Mouse (Mus musculus) liver, embryonic 16.5 days (tissue): ENCODE results near the gene Fbxw4. TPM values are rescaled to one million over a fixed set of nuclear protein-coding genes. Genes with fewer than 3 reads are reported as not detected.
"Not testable (repeated sequence)": the region's sequence is repeated elsewhere in the genome, so short reads cannot be mapped to it uniquely, and the experiment has no call there.

Source experiments
- ATAC-seq: fragments of 200-750 bp; cut with Nextera tagmentation; 2 replicates; pipeline ENCODE4 v1.8.0; 2017; ENCODE audit warnings: low read depth, mild to moderate bottlenecking, moderate number of reproducible peaks, moderate library complexity
- H3K27ac ChIP-seq: fragments of 300-500 bp; sonication (generic); 2 replicates; pipeline ENCODE4 v1.5.1; 2014; ENCODE audit warnings: mild to moderate bottlenecking, low read length
- H3K27me3 ChIP-seq: fragments of 300-500 bp; sonication (generic); 2 replicates; pipeline ENCODE4 v1.6.1; 2014; ENCODE audit warnings: low read depth, low read length, mixed read lengths; ENCODE audit not compliant: control insufficient read depth, insufficient read depth
- H3K36me3 ChIP-seq: fragments of 300-500 bp; sonication (generic); 2 replicates; pipeline ENCODE4 v1.6.1; 2014; ENCODE audit warnings: mild to moderate bottlenecking; ENCODE audit not compliant: control insufficient read depth, insufficient read depth
- H3K4me1 ChIP-seq: fragments of 300-500 bp; sonication (generic); 2 replicates; pipeline ENCODE4 v1.6.1; 2014; ENCODE audit warnings: low read depth, low read length, mixed read lengths; ENCODE audit not compliant: control insufficient read depth
- H3K4me2 ChIP-seq: fragments of 300-500 bp; sonication (generic); 2 replicates; pipeline ENCODE4 v1.6.1; 2014; ENCODE audit warnings: low read depth, low read length, mixed read lengths
- H3K4me3 ChIP-seq: fragments of 300-500 bp; sonication (generic); 2 replicates; pipeline ENCODE4 v1.5.1; 2014; ENCODE audit warnings: low read depth, mild to moderate bottlenecking, low read length
- H3K9ac ChIP-seq: fragments of 300-500 bp; sonication (generic); 2 replicates; pipeline ENCODE4 v1.6.1; 2014; ENCODE audit warnings: low read depth, low read length
- H3K9me3 ChIP-seq: fragments of 300-500 bp; sonication (generic); replicated peaks from 2 replicates; pipeline ENCODE4 v1.6.1; 2016; ENCODE audit warnings: low read length; ENCODE audit not compliant: control insufficient read depth
- WGBS: fragments of 180-500 bp; shearing (Covaris S2); extraction: QIAGEN DNeasy Blood & Tissue Kit; methylation state at CpG from one replicate; pipeline ENCODE4 v1.1.7; 2014; ENCODE audit not compliant: insufficient replicate concordance; 5-methylcytosine and 5-hydroxymethylcytosine counted together
- polyA plus RNA-seq: library from polyadenylated mRNA; unstranded; fragments of >200 nt; fragmentation: Nextera tagmentation; extraction: Ambion mirVana; gene quantifications from 2 replicates; pipeline ENCODE4 v1.2.1, GENCODE M21; 2015

The Fbxw4 gene
- polyA plus RNA-seq, 1 experiment from 2014 or later: 2.5 TPM

- not testable (repeated sequence) for H3K9me3 ChIP-seq, H3K27ac ChIP-seq, H3K4me3 ChIP-seq, H3K27me3 ChIP-seq, H3K36me3 ChIP-seq, H3K9ac ChIP-seq, H3K4me2 ChIP-seq, ATAC-seq
- H3K4me1 ChIP-seq: peaks cover 18% of the 10 kb centered on the region
- 92% methylated on average over 6 of the region's 6 CpGs for WGBS
These were observed 11.6 kb downstream of the Fbxw4 start for GRCm38 (mm10) chr19:45648469-45648868.

- WGBS: 75% methylated on average over 4 of the region's 4 CpGs
- Histone ChIP-seq H3K4me2 (no peak overlapping the region), H3K9ac (no peak overlapping the region), H3K36me3 (no peaks in the 10 kb centered on the region), H3K27ac (no peak overlapping the region), H3K4me3 (no peak overlapping the region), H3K9me3 (no peaks in the 10 kb centered on the region), H3K4me1 (peaks cover 4% of the 10 kb centered on the region), H3K27me3 (no peaks in the 10 kb centered on the region)
- ATAC-seq: no peak
These were observed 13.2 kb downstream of the Fbxw4 start for GRCm38 (mm10) chr19:45646866-45647265.

GRCm38 (mm10) chr19:45640691-45641090 lies 19.4 kb downstream of the Fbxw4 start:
- no peaks in the 10 kb centered on the region for H3K4me1 ChIP-seq
- ATAC-seq: no peak
- no peaks in the 10 kb centered on the region for H3K36me3 ChIP-seq
- H3K27me3 ChIP-seq: no peaks in the 10 kb centered on the region
- no peak overlapping the region for H3K4me3 ChIP-seq
- no peak overlapping the region for H3K27ac ChIP-seq
- no peak overlapping the region for H3K9ac ChIP-seq
- no peaks in the 10 kb centered on the region for H3K9me3 ChIP-seq
- H3K4me2 ChIP-seq: no peak overlapping the region
- WGBS: 78% methylated on average over 7 of the region's 7 CpGs

- 64% methylated on average over 5 of the region's 5 CpGs for WGBS
- Histone ChIP-seq H3K36me3 (peaks cover 4% of the 10 kb centered on the region; the same call in 1 of the 2 replicates), H3K4me1 (peaks cover 9% of the 10 kb centered on the region), H3K4me2 (no peak overlapping the region), H3K9ac (no peak overlapping the region), H3K4me3 (no peak overlapping the region), H3K27ac (no peak overlapping the region), H3K27me3 (no peaks in the 10 kb centered on the region), H3K9me3 (no peaks in the 10 kb centered on the region)
- ATAC-seq: no peak
These were observed 24.2 kb downstream of the Fbxw4 start for GRCm38 (mm10) chr19:45635960-45636359.

GRCm38 (mm10) chr19:45631584-45631983 lies 28.5 kb downstream of the Fbxw4 start:
- Histone ChIP-seq H3K4me2 (no peak overlapping the region), H3K9ac (no peak overlapping the region)
- ATAC-seq: peak; percentile 72

GRCm38 (mm10) chr19:45630953-45631352 lies 29.2 kb downstream of the Fbxw4 start:
- 20% methylated on average over 5 of the region's 5 CpGs for WGBS
- Histone ChIP-seq H3K36me3 (peaks cover 4% of the 10 kb centered on the region; the same call in 1 of the 2 replicates), H3K4me2 (peak overlapping the region; percentile 26; the same call in 1 of the 2 replicates), H3K27ac (no peak overlapping the region), H3K4me1 (peaks cover 17% of the 10 kb centered on the region), H3K4me3 (no peak overlapping the region), H3K9ac (0 out of 2 replicates have a peak overlapping the region, but pooled peaks have one; percentile 2), H3K9me3 (no peaks in the 10 kb centered on the region), H3K27me3 (no peaks in the 10 kb centered on the region)
- ATAC-seq: no peak

More at GRCm38 (mm10) chr19:45631584-45631983, 28.5 kb downstream of the Fbxw4 start:
- Histone ChIP-seq H3K4me1 (peaks cover 17% of the 10 kb centered on the region), H3K27ac (no peak overlapping the region), H3K9me3 (no peaks in the 10 kb centered on the region), H3K27me3 (no peaks in the 10 kb centered on the region), H3K4me3 (no peak overlapping the region), H3K36me3 (peaks cover 4% of the 10 kb centered on the region; the same call in 1 of the 2 replicates)
- 8% methylated on average over 3 of the region's 3 CpGs for WGBS

- Histone ChIP-seq H3K4me1 (peaks cover 17% of the 10 kb centered on the region), H3K4me3 (no peak overlapping the region), H3K9ac (no peak overlapping the region), H3K4me2 (no peak overlapping the region), H3K27me3 (no peaks in the 10 kb centered on the region), H3K36me3 (no peaks in the 10 kb centered on the region; the same call in 1 of the 2 replicates), H3K27ac (no peak overlapping the region), H3K9me3 (no peaks in the 10 kb centered on the region)
- 84% methylated on average over 3 of the region's 3 CpGs for WGBS
- no peak for ATAC-seq
These were observed 30.9 kb downstream of the Fbxw4 start for GRCm38 (mm10) chr19:45629219-45629618.

- H3K4me1 ChIP-seq: peaks cover 17% of the 10 kb centered on the region
These were observed 31.5 kb downstream of the Fbxw4 start for GRCm38 (mm10) chr19:45628649-45629048.

GRCm38 (mm10) chr19:45627036-45627435 lies 33.1 kb downstream of the Fbxw4 start:
- Histone ChIP-seq H3K4me1 (peaks cover 17% of the 10 kb centered on the region), H3K27ac (no peak overlapping the region), H3K4me2 (no peak overlapping the region), H3K9ac (no peak overlapping the region), H3K4me3 (no peak overlapping the region), H3K36me3 (no peaks in the 10 kb centered on the region; the same call in 1 of the 2 replicates), H3K27me3 (no peaks in the 10 kb centered on the region), H3K9me3 (no peaks in the 10 kb centered on the region)
- no peak for ATAC-seq
- 27% methylated on average over 3 of the region's 3 CpGs for WGBS

More at GRCm38 (mm10) chr19:45628649-45629048, 31.5 kb downstream of the Fbxw4 start:
- WGBS: 80% methylated on average over 6 of the region's 6 CpGs
- Histone ChIP-seq H3K27ac (no peak overlapping the region), H3K9ac (no peak overlapping the region), H3K9me3 (no peaks in the 10 kb centered on the region), H3K4me3 (no peak overlapping the region), H3K27me3 (no peaks in the 10 kb centered on the region), H3K4me2 (no peak overlapping the region), H3K36me3 (no peaks in the 10 kb centered on the region; the same call in 1 of the 2 replicates)
- no peak for ATAC-seq
